ENCODE assay signal across 10 mouse cellular contexts in the genomic region with DNA sequence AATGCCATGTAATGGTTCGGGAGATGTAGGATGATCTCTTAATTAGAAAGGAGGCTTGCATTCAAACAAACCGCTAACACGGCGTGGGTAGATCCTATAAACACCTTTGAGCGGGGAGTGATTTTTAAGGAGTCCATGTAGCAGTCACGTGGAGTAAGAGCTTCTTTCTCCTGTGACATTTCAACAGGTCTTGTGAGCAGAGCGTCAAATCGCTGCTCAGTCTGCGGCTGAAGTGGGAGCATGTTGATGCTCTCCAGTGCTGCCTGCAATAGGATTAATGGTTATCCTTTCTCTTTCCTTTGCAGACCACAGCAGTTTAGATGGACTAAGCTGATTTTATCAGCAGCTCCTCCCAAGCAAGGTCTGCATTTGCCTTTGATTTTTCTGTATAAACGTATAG. TPM values are rescaled to one million over a fixed set of nuclear protein-coding genes. Genes with fewer than 3 reads are reported as not detected.
DNase-seq lines count a peak whose midpoint lies in the region; ATAC-seq and TF ChIP-seq lines count a peak whose summit lies in the region.
"Had no signal": no experiment of that assay in that cellular context is flagged by ENCODE, and none has a peak within 500 bp of the region (broad histone marks: within the 10 kb centered on the region; RNA-seq: fewer than 3 reads in every experiment).

No protein-coding gene starts in this region.

- no peaks in the 10 kb centered on the region for H3K9me3 ChIP-seq in ES-Bruce4 (replicated peaks; ENCODE audit: control insufficient read depth, insufficient read depth, low read length, poor library complexity, severe bottlenecking)
- H3K9me3 ChIP-seq in embryonic facial prominence, embryonic 15.5 days (replicated peaks): no peaks in the 10 kb centered on the region
- no peaks in the 10 kb centered on the region for H3K9me3 ChIP-seq in intestine, embryonic 16.5 days (ENCODE audit: control insufficient read depth, low read length)
- no peaks in the 10 kb centered on the region for H3K9me3 ChIP-seq in midbrain, embryonic 12.5 days

- no peaks in the 10 kb centered on the region for H3K27me3 ChIP-seq in ES-Bruce4 (ENCODE audit: control insufficient read depth, insufficient read depth, low read length, poor library complexity, severe bottlenecking)
- H3K27me3 ChIP-seq in embryonic facial prominence, embryonic 15.5 days: no peaks in the 10 kb centered on the region
- no peaks in the 10 kb centered on the region for H3K27me3 ChIP-seq in intestine, embryonic 16.5 days (replicated peaks; ENCODE audit: control insufficient read depth, insufficient read depth, low read length)
- no peaks in the 10 kb centered on the region for H3K27me3 ChIP-seq in midbrain, embryonic 12.5 days

- 5% methylated on average over 10 of the region's 10 CpGs for WGBS in embryonic facial prominence, embryonic 15.5 days
- 4% methylated on average over 10 of the region's 10 CpGs for WGBS in intestine, embryonic 16.5 days
- WGBS in midbrain, embryonic 12.5 days: 5% methylated on average over 10 of the region's 10 CpGs

- no peak for TF ChIP-seq POLR2A in ES-Bruce4 (IDR thresholded peaks at IDR 0.05; ENCODE audit: insufficient read depth, low read length)

- ATAC-seq in embryonic facial prominence, embryonic 15.5 days (ENCODE audit: insufficient number of reproducible peaks, low FRiP score, low TSS enrichment, low read depth): no peak
- ATAC-seq in intestine, embryonic 16.5 days: no peak
- ATAC-seq in midbrain, embryonic 12.5 days (ENCODE audit: low FRiP score, low read depth): no peak

- H3K4me1 ChIP-seq in ES-Bruce4 (ENCODE audit: control insufficient read depth, insufficient read depth, low read length): no peaks in the 10 kb centered on the region
- peaks cover 3% of the 10 kb centered on the region; the same call in 1 of the 2 replicates for H3K4me1 ChIP-seq in embryonic facial prominence, embryonic 15.5 days
- no peaks in the 10 kb centered on the region for H3K4me1 ChIP-seq in intestine, embryonic 16.5 days (ENCODE audit: control insufficient read depth, insufficient read depth, low read length)
- H3K4me1 ChIP-seq in midbrain, embryonic 12.5 days: peaks cover 5% of the 10 kb centered on the region

- no peak for TF ChIP-seq CTCF in gastrocnemius, adult 2 months (IDR thresholded peaks at IDR 0.05)
- no peak for TF ChIP-seq CTCF in ES-Bruce4 (IDR thresholded peaks at IDR 0.05; ENCODE audit: low read depth, low read length)

- DNase-seq in gastrocnemius, adult 2 months: no peak
- no peak for DNase-seq in gastrocnemius, postnatal 10 days
- DNase-seq in thymus, postnatal 4 days: peak; percentile 22
- no peak for DNase-seq in spleen, postnatal 4 days (ENCODE audit: low spot score in 2 of 2)

- H3K4me3 ChIP-seq in gastrocnemius, adult 2 months: peak overlapping the region; percentile 90
- H3K4me3 ChIP-seq in ES-Bruce4 (ENCODE audit: low read depth, low read length): peak overlapping the region; percentile 90
- peak overlapping the region; percentile 68 for H3K4me3 ChIP-seq in embryonic facial prominence, embryonic 15.5 days (replicated peaks)
- peak overlapping the region; percentile 66 for H3K4me3 ChIP-seq in intestine, embryonic 16.5 days (ENCODE audit: low read length)
- H3K4me3 ChIP-seq in midbrain, embryonic 12.5 days: peak overlapping the region; percentile 67

- H3K9ac ChIP-seq in ES-Bruce4 (ENCODE audit: low read depth, poor library complexity, severe bottlenecking): peak overlapping the region; percentile 55
- peak overlapping the region; percentile 55 for H3K9ac ChIP-seq in embryonic facial prominence, embryonic 15.5 days
- H3K9ac ChIP-seq in intestine, embryonic 16.5 days (ENCODE audit: low read depth, low read length): peak overlapping the region; percentile 70
- peak overlapping the region; percentile 65 for H3K9ac ChIP-seq in midbrain, embryonic 12.5 days (replicated peaks)

- H3K27ac ChIP-seq in gastrocnemius, adult 2 months: peak overlapping the region; percentile 83
- H3K27ac ChIP-seq in ES-Bruce4 (ENCODE audit: insufficient read depth, low read length): no peak overlapping the region
- H3K27ac ChIP-seq in embryonic facial prominence, embryonic 15.5 days (replicated peaks): peak overlapping the region; percentile 79; the same call in 1 of the 2 replicates
- H3K27ac ChIP-seq in intestine, embryonic 16.5 days (ENCODE audit: low read length): peak overlapping the region; percentile 54; the same call in 1 of the 2 replicates
- no peak overlapping the region for H3K27ac ChIP-seq in midbrain, embryonic 12.5 days (replicated peaks)

- TF ChIP-seq EP300 in ES-Bruce4 (IDR thresholded peaks at IDR 0.05; ENCODE audit: insufficient read depth, low read depth, low read length): no peak

- peak overlapping the region; percentile 82 for H3K4me2 ChIP-seq in embryonic facial prominence, embryonic 15.5 days (replicated peaks)
- H3K4me2 ChIP-seq in intestine, embryonic 16.5 days (ENCODE audit: low read depth, low read length): peak overlapping the region; percentile 91
- H3K4me2 ChIP-seq in midbrain, embryonic 12.5 days (replicated peaks): peak overlapping the region; percentile 88

- no peaks in the 10 kb centered on the region for H3K36me3 ChIP-seq in ES-Bruce4 (ENCODE audit: control insufficient read depth, insufficient read depth, low read length, poor library complexity, severe bottlenecking)
- no peaks in the 10 kb centered on the region for H3K36me3 ChIP-seq in embryonic facial prominence, embryonic 15.5 days
- H3K36me3 ChIP-seq in intestine, embryonic 16.5 days (ENCODE audit: control insufficient read depth, insufficient read depth, low read length): no peaks in the 10 kb centered on the region
- H3K36me3 ChIP-seq in midbrain, embryonic 12.5 days: no peaks in the 10 kb centered on the region

- intact Hi-C loops in gastrocnemius, adult 2 months (cut with DNase I): no loop called here

RNA-seq across cellular contexts. Expression of gene Bbs9, which starts 0.8 kb away (rescaled TPM):
- 10 to 100 TPM in 1 of 2 experiments, 1 to 10 TPM in 1; 9.5 to 11.5 TPM for total RNA-seq in gastrocnemius, adult 2 months (2021)
- total RNA-seq in gastrocnemius, postnatal 10 days (2021): 10 to 100 TPM in 1 of 2 experiments, 1 to 10 TPM in 1; 9.6 to 11.3 TPM
- 17.9 and 20.3 TPM in 2 replicates for polyA plus RNA-seq in ES-Bruce4 (2011; ENCODE audit: insufficient read depth, insufficient read length, low read depth, missing spikeins)
- 12.8 and 15.0 TPM in 2 replicates for polyA plus RNA-seq in embryonic facial prominence, embryonic 15.5 days (2015; fragmentation: Nextera tagmentation; extraction: Ambion mirVana)
- 11.8 and 12.6 TPM in 2 replicates for polyA plus RNA-seq in intestine, embryonic 16.5 days (2015; fragmentation: Nextera tagmentation; extraction: Ambion mirVana)
- polyA plus RNA-seq in midbrain, embryonic 12.5 days (2016; fragmentation: Nextera tagmentation; extraction: Ambion mirVana): 18.4 and 19.1 TPM in 2 replicates

RNA-seq across cellular contexts. Expression of gene Rp9, which starts 6.7 kb away (rescaled TPM):
- 10 to 100 TPM; 32.2 to 39.1 TPM for total RNA-seq in gastrocnemius, adult 2 months (2021)
- total RNA-seq in gastrocnemius, postnatal 10 days (2021): 10 to 100 TPM; 25.4 to 30.1 TPM
- 41.5 and 42.8 TPM in 2 replicates for polyA plus RNA-seq in ES-Bruce4 (2011; ENCODE audit: insufficient read depth, insufficient read length, low read depth, missing spikeins)
- 68.3 and 70.9 TPM in 2 replicates for polyA plus RNA-seq in embryonic facial prominence, embryonic 15.5 days (2015; fragmentation: Nextera tagmentation; extraction: Ambion mirVana)
- 58.3 and 58.4 TPM in 2 replicates for polyA plus RNA-seq in intestine, embryonic 16.5 days (2015; fragmentation: Nextera tagmentation; extraction: Ambion mirVana)
- polyA plus RNA-seq in midbrain, embryonic 12.5 days (2016; fragmentation: Nextera tagmentation; extraction: Ambion mirVana): 53.3 and 59.3 TPM in 2 replicates

RNA-seq across cellular contexts. Expression of gene Gm17545, which starts 22.2 kb away (rescaled TPM):
- not detected for total RNA-seq in gastrocnemius, adult 2 months (2021)
- total RNA-seq in gastrocnemius, postnatal 10 days (2021): not detected
- not detected in 2 replicates for polyA plus RNA-seq in ES-Bruce4 (2011; ENCODE audit: insufficient read depth, insufficient read length, low read depth, missing spikeins)
- polyA plus RNA-seq in embryonic facial prominence, embryonic 15.5 days (2015; fragmentation: Nextera tagmentation; extraction: Ambion mirVana): not detected in 2 replicates
- not detected in 2 replicates for polyA plus RNA-seq in intestine, embryonic 16.5 days (2015; fragmentation: Nextera tagmentation; extraction: Ambion mirVana)
- polyA plus RNA-seq in midbrain, embryonic 12.5 days (2016; fragmentation: Nextera tagmentation; extraction: Ambion mirVana): not detected in 2 replicates
- total RNA-seq: adrenal gland, postnatal 36 days; neutrophil, adult 5-6 weeks had no signal

Comparison
In these comparisons a context has a peak if more than half of its experiments do, and no peak if none do; other contexts are left out.
1. H3K27ac ChIP-seq: peak in gastrocnemius, adult 2 months (single experiment), embryonic facial prominence, embryonic 15.5 days (single experiment) and intestine, embryonic 16.5 days (single experiment); none in ES-Bruce4 (single experiment) and midbrain, embryonic 12.5 days (single experiment).
2. Peak in every context shown above with its lines, with median percentiles within 50 percentile points of each other: H3K4me3 ChIP-seq, H3K9ac ChIP-seq and H3K4me2 ChIP-seq.